Mouse (Mus musculus): ENCODE measurements around the gene Pus7l.

- no peak for TF ChIP-seq CTCF (conservative IDR thresholded peaks at IDR 0.05; ENCODE audit: insufficient read depth, insufficient read length, low read depth, low read length)
- no peak for TF ChIP-seq POLR2A (IDR thresholded peaks at IDR 0.05; ENCODE audit: low read depth, low read length)
Observed at GRCm38 (mm10) chr15:94520959-94521358, 22.4 kb downstream of the Pus7l start.

Measured in kidney, adult 2 months (tissue).